Mouse (Mus musculus): Measurements from ENCODE around the gene Proca1. TPM values are rescaled to one million over a fixed set of nuclear protein-coding genes. Genes with fewer than 3 reads are reported as not detected.

Proca1 gene
- polyA plus RNA-seq, 2 experiments, result 1.9 to 2.1 TPM

DNA sequence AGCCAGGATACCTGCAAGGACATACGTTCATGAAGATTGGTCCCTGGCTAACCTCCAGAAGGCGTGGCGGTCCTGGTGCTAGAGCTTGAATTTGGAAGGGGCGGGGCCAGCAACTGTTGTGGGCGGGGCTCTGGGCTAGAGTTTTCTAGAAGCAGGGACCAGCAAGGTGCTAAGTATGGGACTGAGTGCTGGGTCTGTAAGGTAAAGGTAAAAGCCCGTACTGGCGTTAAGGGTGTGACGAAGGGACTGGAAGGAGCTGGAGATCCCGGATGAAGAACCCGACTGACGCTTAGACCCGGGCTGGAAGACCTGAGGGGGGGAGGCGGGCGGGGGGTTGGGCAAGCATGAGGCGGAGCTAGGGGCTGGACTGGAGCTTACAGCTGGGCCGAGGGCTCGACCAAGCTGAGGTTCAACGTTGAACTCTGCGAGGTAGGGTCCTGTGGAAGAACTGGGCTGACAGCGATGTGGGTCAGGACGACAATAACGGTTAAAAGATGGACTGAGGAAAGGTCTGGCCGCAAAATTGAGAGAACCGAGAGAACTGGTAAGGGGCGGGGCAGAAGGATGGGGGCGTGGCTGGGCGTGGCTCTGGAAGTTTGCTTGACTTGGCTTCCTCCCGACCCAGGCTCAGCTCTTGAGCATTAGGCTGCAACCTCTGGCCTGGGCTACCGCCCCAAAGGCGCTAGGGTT, 1.4 kb downstream of the Proca1 start:
- peaks cover 34% of the 10 kb centered on the region for H3K36me3 ChIP-seq (ENCODE audit: control insufficient read depth, insufficient read depth, low read length)
- H3K4me1 ChIP-seq (ENCODE audit: control insufficient read depth, insufficient read depth, low read length), result peaks cover 14% of the 10 kb centered on the region
- peak overlapping the region; percentile 47 for H3K4me3 ChIP-seq (replicated peaks; ENCODE audit: low read length)
- no peak for TF ChIP-seq POLR2A (IDR thresholded peaks at IDR 0.05; ENCODE audit: borderline replicate concordance, extremely low read depth, insufficient read depth, insufficient read length)
- peak; percentile 74 for ATAC-seq (ENCODE audit: low FRiP score, low read depth)
- peak overlapping the region; percentile 41 for H3K9ac ChIP-seq (ENCODE audit: low read depth, low read length, severe bottlenecking)
- H3K27ac ChIP-seq (replicated peaks; ENCODE audit: low read depth, low read length), result 0 out of 2 replicates have a peak overlapping the region, but pooled peaks have one; percentile 13
- peak overlapping the region; percentile 56 for H3K4me2 ChIP-seq (replicated peaks; ENCODE audit: low read depth, low read length, severe bottlenecking)
- H3K27me3 ChIP-seq (ENCODE audit: control insufficient read depth, insufficient read depth, low read length), result no peaks in the 10 kb centered on the region
- WGBS, result 4% methylated on average over 28 of the region's 30 CpGs
- DNase-seq (ENCODE audit: low spot score), result peak; percentile 83
- H3K9me3 ChIP-seq (ENCODE audit: control insufficient read depth, low read length), result no peaks in the 10 kb centered on the region

DNA sequence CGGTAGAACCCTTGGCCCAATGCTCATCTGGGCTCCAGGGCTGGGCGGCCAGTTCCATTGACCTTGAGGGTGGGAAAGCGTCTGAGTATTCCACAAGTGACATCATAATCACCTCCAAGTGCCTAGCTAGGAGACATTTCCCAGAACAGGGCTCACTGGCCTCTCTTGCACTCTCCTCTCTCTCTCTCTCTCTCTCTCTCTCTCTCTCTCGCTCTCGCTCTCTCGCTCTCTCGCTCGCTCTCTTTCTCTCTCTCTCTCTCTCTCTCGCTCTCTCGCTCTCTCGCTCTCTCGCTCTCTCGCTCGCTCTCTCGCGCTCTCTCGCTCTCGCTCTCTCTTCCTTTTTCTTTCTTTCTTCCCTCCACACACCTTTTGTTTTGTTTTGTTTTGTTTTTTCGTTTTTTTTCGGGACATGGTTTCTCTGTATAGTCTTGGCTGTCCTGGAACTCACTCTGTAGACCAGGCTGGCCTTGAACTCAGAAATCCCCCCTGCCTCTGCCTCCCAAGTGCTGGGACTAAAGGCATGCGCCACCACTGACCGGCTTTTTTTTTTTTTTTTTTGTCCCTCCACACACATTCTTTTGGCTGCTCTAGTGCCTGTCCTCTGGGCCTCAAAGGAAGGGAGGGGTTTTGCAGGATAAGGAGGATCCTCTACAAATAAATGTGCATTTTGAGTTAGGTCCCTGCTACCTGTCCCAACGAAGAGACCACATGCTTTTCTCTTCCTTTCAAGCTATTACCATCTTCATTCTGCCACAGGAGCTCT, 2.1 kb downstream of the Proca1 start:
- H3K27ac ChIP-seq (replicated peaks; ENCODE audit: low read depth, low read length), result 0 out of 2 replicates have a peak overlapping the region, but pooled peaks have one; percentile 13
- WGBS, result 64% methylated on average over 23 of the region's 23 CpGs
- peak overlapping the region; percentile 56 for H3K4me2 ChIP-seq (replicated peaks; ENCODE audit: low read depth, low read length, severe bottlenecking)
- peaks cover 7% of the 10 kb centered on the region for H3K4me1 ChIP-seq (ENCODE audit: control insufficient read depth, insufficient read depth, low read length)
- peak overlapping the region; percentile 47 for H3K4me3 ChIP-seq (replicated peaks; ENCODE audit: low read length)
- no peak for DNase-seq (ENCODE audit: low spot score)
- H3K27me3 ChIP-seq (ENCODE audit: control insufficient read depth, insufficient read depth, low read length), result no peaks in the 10 kb centered on the region
- peak overlapping the region; percentile 41 for H3K9ac ChIP-seq (ENCODE audit: low read depth, low read length, severe bottlenecking)
- H3K9me3 ChIP-seq (ENCODE audit: control insufficient read depth, low read length), result no peaks in the 10 kb centered on the region
- peaks cover 32% of the 10 kb centered on the region for H3K36me3 ChIP-seq (ENCODE audit: control insufficient read depth, insufficient read depth, low read length)
- no peak for ATAC-seq (ENCODE audit: low FRiP score, low read depth)
- TF ChIP-seq POLR2A (IDR thresholded peaks at IDR 0.05; ENCODE audit: borderline replicate concordance, extremely low read depth, insufficient read depth, insufficient read length), result no peak

DNA sequence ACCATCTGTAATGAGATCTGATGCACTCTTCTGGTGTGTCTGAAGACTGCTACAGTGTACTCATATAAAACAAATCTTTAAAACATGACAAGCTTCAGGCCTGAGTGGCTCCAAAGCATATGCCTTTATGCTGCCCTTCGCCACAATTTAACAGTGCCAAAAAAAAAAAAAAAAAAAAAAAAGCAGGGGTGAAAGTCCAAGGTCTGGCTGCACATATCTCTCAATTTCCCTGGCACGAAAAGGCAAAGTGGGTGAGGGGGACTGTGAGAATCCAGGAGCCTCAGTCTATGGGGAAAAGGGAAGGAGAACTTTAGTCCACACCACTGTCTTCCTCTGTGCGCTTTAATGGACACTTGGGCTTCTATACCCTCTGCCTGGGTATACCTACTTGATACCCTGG, 9.2 kb downstream of the Proca1 start:
- Histone ChIP-seq H3K9me3 (ENCODE audit: control insufficient read depth, low read length) (no peaks in the 10 kb centered on the region), H3K4me3 (replicated peaks; ENCODE audit: low read length) (no peak overlapping the region), H3K27ac (replicated peaks; ENCODE audit: low read depth, low read length) (no peak overlapping the region), H3K9ac (ENCODE audit: low read depth, low read length, severe bottlenecking) (no peak overlapping the region), H3K36me3 (ENCODE audit: control insufficient read depth, insufficient read depth, low read length) (peaks cover 34% of the 10 kb centered on the region), H3K4me2 (replicated peaks; ENCODE audit: low read depth, low read length, severe bottlenecking) (no peak overlapping the region), H3K4me1 (ENCODE audit: control insufficient read depth, insufficient read depth, low read length) (no peaks in the 10 kb centered on the region), H3K27me3 (ENCODE audit: control insufficient read depth, insufficient read depth, low read length) (no peaks in the 10 kb centered on the region)
- no peak for ATAC-seq (ENCODE audit: low FRiP score, low read depth)
- WGBS, result 91% methylated on average over 3 of the region's 3 CpGs
- no peak for TF ChIP-seq POLR2A (IDR thresholded peaks at IDR 0.05; ENCODE audit: borderline replicate concordance, extremely low read depth, insufficient read depth, insufficient read length)
- DNase-seq (ENCODE audit: low spot score), result no peak

DNA sequence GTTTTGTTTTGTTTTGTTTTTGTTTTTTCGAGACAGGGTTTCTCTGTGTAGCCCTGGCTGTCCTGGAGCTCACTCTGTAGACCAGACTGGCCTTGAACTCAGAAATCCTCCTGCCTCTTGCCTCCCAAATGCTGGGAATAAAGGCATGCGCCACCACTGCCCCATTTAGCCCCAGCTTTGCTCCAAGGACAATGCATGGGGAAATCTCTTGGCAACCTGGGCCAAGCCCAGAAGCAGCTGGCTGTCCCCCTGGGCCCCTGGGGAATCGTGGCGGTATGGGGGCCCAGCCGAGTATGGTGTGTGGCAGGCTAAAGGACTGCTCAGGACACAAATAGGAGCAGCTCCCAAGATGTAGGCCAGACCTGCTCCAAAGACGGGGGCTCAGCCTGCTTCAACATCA, 11.1 kb downstream of the Proca1 start:
- WGBS, result 84% methylated on average over 6 of the region's 6 CpGs
- no peaks in the 10 kb centered on the region for H3K9me3 ChIP-seq (ENCODE audit: control insufficient read depth, low read length)
- no peak overlapping the region for H3K9ac ChIP-seq (ENCODE audit: low read depth, low read length, severe bottlenecking)
- DNase-seq (ENCODE audit: low spot score) (no peak), ATAC-seq (ENCODE audit: low FRiP score, low read depth) (no peak)
- H3K27ac ChIP-seq (replicated peaks; ENCODE audit: low read depth, low read length), result no peak overlapping the region
- H3K4me2 ChIP-seq (replicated peaks; ENCODE audit: low read depth, low read length, severe bottlenecking), result no peak overlapping the region
- H3K4me3 ChIP-seq (replicated peaks; ENCODE audit: low read length), result no peak overlapping the region
- H3K36me3 ChIP-seq (ENCODE audit: control insufficient read depth, insufficient read depth, low read length), result peaks cover 54% of the 10 kb centered on the region
- H3K27me3 ChIP-seq (ENCODE audit: control insufficient read depth, insufficient read depth, low read length), result no peaks in the 10 kb centered on the region
- no peak for TF ChIP-seq POLR2A (IDR thresholded peaks at IDR 0.05; ENCODE audit: borderline replicate concordance, extremely low read depth, insufficient read depth, insufficient read length)
- no peaks in the 10 kb centered on the region for H3K4me1 ChIP-seq (ENCODE audit: control insufficient read depth, insufficient read depth, low read length)

DNA sequence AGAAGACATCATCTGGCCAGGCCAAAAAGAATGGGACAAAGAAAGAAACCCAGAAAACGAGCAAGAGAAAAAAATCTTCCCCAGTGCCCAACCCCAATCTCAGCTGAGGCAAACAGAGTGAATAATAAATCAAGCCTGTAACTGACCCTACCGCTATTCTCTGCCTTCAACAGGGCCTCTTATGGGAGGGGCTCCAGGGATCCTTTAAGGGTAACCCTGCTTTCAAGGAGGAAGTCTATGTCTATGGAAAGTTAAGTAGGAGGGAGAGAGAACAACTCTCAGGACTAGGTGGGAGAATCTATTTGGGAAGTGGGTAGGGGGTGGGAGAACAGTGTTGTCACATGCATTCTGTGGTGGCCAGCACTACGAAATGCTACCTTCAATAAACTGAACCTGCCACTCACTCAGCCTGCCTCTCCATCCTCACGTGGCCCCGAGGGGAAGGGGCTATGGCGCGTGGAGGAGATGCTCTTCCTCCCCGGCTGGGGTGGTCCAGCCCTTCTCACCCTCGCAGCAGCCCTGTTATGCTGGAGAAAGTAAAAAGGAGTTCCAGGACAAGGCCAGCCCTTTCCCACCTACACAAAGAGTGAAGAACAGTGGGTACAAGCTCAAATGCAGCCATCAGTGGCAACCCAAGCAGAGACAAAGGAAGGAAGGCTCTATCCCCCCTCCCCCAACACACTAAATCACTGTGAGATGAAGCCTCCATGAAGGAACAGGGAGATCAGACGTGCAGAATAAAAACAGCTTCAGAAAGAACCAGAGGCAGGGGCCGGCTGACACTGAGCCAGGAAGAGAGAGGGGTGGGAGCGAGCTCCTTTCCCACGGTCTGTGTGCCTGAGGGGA, 12.4 kb downstream of the Proca1 start:
- Histone ChIP-seq H3K9me3 (ENCODE audit: control insufficient read depth, low read length) (no peaks in the 10 kb centered on the region), H3K9ac (ENCODE audit: low read depth, low read length, severe bottlenecking) (no peak overlapping the region), H3K4me2 (replicated peaks; ENCODE audit: low read depth, low read length, severe bottlenecking) (no peak overlapping the region), H3K27me3 (ENCODE audit: control insufficient read depth, insufficient read depth, low read length) (no peaks in the 10 kb centered on the region), H3K36me3 (ENCODE audit: control insufficient read depth, insufficient read depth, low read length) (peaks cover 67% of the 10 kb centered on the region), H3K4me1 (ENCODE audit: control insufficient read depth, insufficient read depth, low read length) (no peaks in the 10 kb centered on the region), H3K4me3 (replicated peaks; ENCODE audit: low read length) (no peak overlapping the region), H3K27ac (replicated peaks; ENCODE audit: low read depth, low read length) (no peak overlapping the region)
- no peak for TF ChIP-seq POLR2A (IDR thresholded peaks at IDR 0.05; ENCODE audit: borderline replicate concordance, extremely low read depth, insufficient read depth, insufficient read length)
- DNase-seq (ENCODE audit: low spot score), result no peak
- no peak for ATAC-seq (ENCODE audit: low FRiP score, low read depth)
- WGBS, result 66% methylated on average over 13 of the region's 13 CpGs
